Comparison of ENCODE assay signal across 15 mouse cellular contexts in genomic region chr13:16898084-16898792, GRCm38 (mm10).
"Had no signal": no experiment of that assay in that cellular context is flagged by ENCODE, and none has a peak within 500 bp of the region (broad histone marks: within the 10 kb centered on the region; RNA-seq: fewer than 3 reads in every experiment).

No protein-coding gene starts in this region.

- H3K27ac ChIP-seq: midbrain, embryonic 13.5 days; midbrain, embryonic 15.5 days; neural tube, embryonic 12.5 days; stomach, embryonic 15.5 days; stomach, postnatal 0 days had no signal

- H3K4me1 ChIP-seq: megakaryocyte, embryonic 14.5 days; midbrain, embryonic 13.5 days; midbrain, embryonic 15.5 days; neural tube, embryonic 12.5 days; stomach, embryonic 15.5 days had no signal

- H3K9ac ChIP-seq: lung, embryonic 14.5 days; midbrain, embryonic 13.5 days; midbrain, embryonic 15.5 days; neural tube, embryonic 12.5 days; stomach, embryonic 15.5 days had no signal

- ATAC-seq: midbrain, embryonic 13.5 days; midbrain, embryonic 15.5 days had no signal

- H3K27me3 ChIP-seq: megakaryocyte, embryonic 14.5 days; midbrain, embryonic 13.5 days; midbrain, embryonic 15.5 days; neural tube, embryonic 12.5 days; stomach, embryonic 15.5 days had no signal

- H3K4me3 ChIP-seq: megakaryocyte, embryonic 14.5 days; midbrain, embryonic 13.5 days; midbrain, embryonic 15.5 days; neural tube, embryonic 12.5 days; stomach, embryonic 15.5 days had no signal

- H3K4me2 ChIP-seq: lung, embryonic 14.5 days; midbrain, embryonic 11.5 days; midbrain, embryonic 13.5 days; midbrain, embryonic 15.5 days; neural tube, embryonic 12.5 days; stomach, embryonic 15.5 days had no signal

- DNase-seq: lung, adult 18-20 months; lung, embryonic 14.5 days; lung, postnatal 10 days; lung, postnatal 4 days; right cerebral cortex, postnatal 14 days; thymus, adult 2 months; thymus, postnatal 25 days; thymus, postnatal 4 days had no signal

- H3K36me3 ChIP-seq: midbrain, embryonic 13.5 days; midbrain, embryonic 15.5 days; neural tube, embryonic 12.5 days; stomach, embryonic 15.5 days had no signal

- H3K9me3 ChIP-seq: megakaryocyte, embryonic 14.5 days; midbrain, embryonic 13.5 days; midbrain, embryonic 15.5 days; neural tube, embryonic 12.5 days; stomach, embryonic 15.5 days had no signal
